Comparison of ENCODE assay signal across 8 mouse cellular contexts in genomic region chr12:102878031-102878823, GRCm38 (mm10). TPM values are rescaled to one million over a fixed set of nuclear protein-coding genes. Genes with fewer than 3 reads are reported as not detected.
DNase-seq lines count a peak whose midpoint lies in the region; ATAC-seq and TF ChIP-seq lines count a peak whose summit lies in the region.

Gene Btbd7 (minus strand): TSS chr12:102878471.

- ATAC-seq in Patski, result peak; percentile 76
- peak; percentile 96 for ATAC-seq in hindbrain, embryonic 14.5 days (ENCODE audit: low FRiP score)

- no peaks in the 10 kb centered on the region for H3K9me3 ChIP-seq in hindbrain, embryonic 14.5 days (ENCODE audit: control insufficient read depth, low read length)

- peaks cover 22% of the 10 kb centered on the region for H3K4me1 ChIP-seq in hindbrain, embryonic 14.5 days (replicated peaks; ENCODE audit: control insufficient read depth, insufficient read depth, low read length)

- POLR2A ChIA-PET in Patski (lab: Charles Lee), result no interaction called here

- H3K36me3 ChIP-seq in hindbrain, embryonic 14.5 days (replicated peaks; ENCODE audit: control insufficient read depth, insufficient read depth), result no peaks in the 10 kb centered on the region

- under 1% methylated on average over 69 of the region's 95 CpGs for WGBS in hindbrain, embryonic 14.5 days

- in situ Hi-C loops in Patski (cut with MboI; ENCODE audit: low pct_unique_long_range_greater_than_20kb), result no loop called here

- H3K27ac ChIP-seq in hindbrain, embryonic 14.5 days, result peak within 1 kb of the TSS; percentile 95

- H3K9ac ChIP-seq in hindbrain, embryonic 14.5 days, result peak within 1 kb of the TSS; percentile 95

- no peak for TF ChIP-seq CTCF in Patski (IDR thresholded peaks at IDR 0.05)

- H3K4me3 ChIP-seq in hindbrain, embryonic 14.5 days (replicated peaks; ENCODE audit: low read length), result peak within 1 kb of the TSS; percentile 98

- CTCF ChIA-PET in Patski (lab: Charles Lee), result interaction anchor here (1.3 kb wide), 1 partner anchor 9 kb away, joined by 3 read pairs; no protein-coding TSS in a partner anchor

- no peaks in the 10 kb centered on the region for H3K27me3 ChIP-seq in Patski
- H3K27me3 ChIP-seq in hindbrain, embryonic 14.5 days (ENCODE audit: control insufficient read depth, insufficient read depth, low read length), result no peaks in the 10 kb centered on the region

- H3K4me2 ChIP-seq in hindbrain, embryonic 14.5 days (replicated peaks), result peak within 1 kb of the TSS; percentile 70

- DNase-seq in Patski (ENCODE audit: low read depth, low spot score), result peak; percentile 47
- DNase-seq in cerebellum, postnatal 14 days, result peak; percentile 99
- peak; percentile 90 to 91 for DNase-seq in frontal cortex, postnatal 25 days (ENCODE audit: low spot score in 2 of 2)
- peak; percentile 97 for DNase-seq in hindbrain, embryonic 14.5 days (ENCODE audit: low spot score)
- DNase-seq in layer of hippocampus, postnatal 36 days, result peak; percentile 95
- peak; percentile 98 for DNase-seq in lung, postnatal 36 days
- peak; percentile 98 for DNase-seq in retina, postnatal 1 day
- DNase-seq in urinary bladder, adult 18-20 months (ENCODE audit: low spot score in 2 of 2), result peak; percentile 94 to 95

RNA-seq across cellular contexts. Expression of gene Btbd7, which starts in this region (rescaled TPM):
- polyA plus RNA-seq in Patski (2021), result 29.2 TPM
- 14.6 and 14.9 TPM in 2 replicates for polyA plus RNA-seq in hindbrain, embryonic 14.5 days (2014; fragmentation: Nextera tagmentation; extraction: Ambion mirVana)
- total RNA-seq in layer of hippocampus, postnatal 36 days (2021), result 10 to 100 TPM; 17.6 to 21.8 TPM

Comparison
In these comparisons a context has a peak if more than half of its experiments do, and no peak if none do; other contexts are left out.
1. Peak in every context shown above with its lines: DNase-seq, ATAC-seq, H3K4me3 ChIP-seq and H3K27ac ChIP-seq.
2. DNase-seq: peak in every context shown above with its lines; median percentile 99 in cerebellum, postnatal 14 days; 98 in lung, postnatal 36 days; 98 in retina, postnatal 1 day; 97 in hindbrain, embryonic 14.5 days; 95 in layer of hippocampus, postnatal 36 days; 94 in urinary bladder, adult 18-20 months; 90 in frontal cortex, postnatal 25 days; 47 in Patski.